16 mouse cellular contexts compared by ENCODE assay signal in the genomic region with DNA sequence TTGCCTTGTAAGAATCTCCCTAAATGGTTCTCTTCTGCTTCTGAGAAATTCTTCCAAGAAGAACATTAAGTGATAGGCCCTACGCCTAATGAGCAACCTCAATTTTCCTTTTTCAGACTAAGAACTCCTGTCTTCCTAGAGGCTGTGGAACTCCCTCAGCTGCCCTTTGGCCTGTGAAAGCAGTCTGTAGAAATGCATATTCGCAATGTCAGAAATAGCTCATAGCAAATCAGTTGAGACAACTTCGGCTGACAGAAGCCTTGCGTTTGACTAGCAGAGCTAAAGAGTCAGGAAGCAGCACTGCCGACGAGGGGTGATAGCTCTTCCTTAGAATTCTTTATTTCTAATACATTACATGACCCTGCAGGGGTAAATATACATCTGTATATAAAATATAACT.
"Had no signal": no experiment of that assay in that cellular context is flagged by ENCODE, and none has a peak within 500 bp of the region (broad histone marks: within the 10 kb centered on the region; RNA-seq: fewer than 3 reads in every experiment).

No protein-coding gene starts in this region.

- H3K27me3 ChIP-seq: kidney, embryonic 15.5 days; limb, embryonic 12.5 days; liver, embryonic 13.5 days; megakaryocyte, embryonic 14.5 days; midbrain, embryonic 15.5 days; stomach, embryonic 15.5 days had no signal

- H3K9me3 ChIP-seq: kidney, embryonic 15.5 days; limb, embryonic 12.5 days; midbrain, embryonic 15.5 days; stomach, embryonic 15.5 days had no signal

- H3K4me3 ChIP-seq: kidney, embryonic 15.5 days; left cerebral cortex, adult 2 months; limb, embryonic 12.5 days; liver, embryonic 13.5 days; megakaryocyte, embryonic 14.5 days; midbrain, embryonic 15.5 days; stomach, embryonic 15.5 days had no signal

- DNase-seq: kidney, adult 2 months; kidney, postnatal 25 days; liver; liver, embryonic 13.5 days; liver, postnatal 0 days; right cerebral cortex, postnatal 14 days; thymus, adult 2 months; thymus, postnatal 25 days had no signal

- ATAC-seq: liver, postnatal 0 days; midbrain, embryonic 15.5 days had no signal

- H3K9ac ChIP-seq: kidney, embryonic 15.5 days; limb, embryonic 12.5 days; liver, embryonic 13.5 days; liver, postnatal 0 days; midbrain, embryonic 15.5 days; stomach, embryonic 15.5 days had no signal

- H3K4me1 ChIP-seq: limb, embryonic 12.5 days; liver, embryonic 13.5 days; megakaryocyte, embryonic 14.5 days; midbrain, embryonic 15.5 days had no signal

- H3K36me3 ChIP-seq: kidney, embryonic 15.5 days; limb, embryonic 12.5 days; liver, embryonic 13.5 days; midbrain, embryonic 15.5 days; stomach, embryonic 15.5 days had no signal

- H3K27ac ChIP-seq: left cerebral cortex, adult 2 months; limb, embryonic 12.5 days; liver, embryonic 13.5 days; macrophage; midbrain, embryonic 15.5 days had no signal

- H3K4me2 ChIP-seq: kidney, embryonic 15.5 days; limb, embryonic 12.5 days; liver, embryonic 13.5 days; midbrain, embryonic 11.5 days; midbrain, embryonic 15.5 days; stomach, embryonic 15.5 days had no signal
